Mouse (Mus musculus): Measurements from ENCODE around the gene Tnfsf4.

- TF ChIP-seq CTCF (IDR thresholded peaks at IDR 0.05; ENCODE audit: borderline replicate concordance, control insufficient read depth, extremely low read depth, insufficient read depth, low read length, poor library complexity) (no peak), POLR2A (IDR thresholded peaks at IDR 0.05; ENCODE audit: control insufficient read depth, extremely low read depth, insufficient read depth, low read length, poor library complexity) (no peak)
Observed at GRCm38 (mm10) chr1:161463388-161464085, 68.3 kb downstream of the Tnfsf4 start.

Data from thymus, adult 2 months (tissue).